Mouse (Mus musculus): ENCODE measurements at regions not wholly inside any gene's neighbourhood (a gene's known extent, or its start where the extent isn't known, plus 50 kb on each side); places are given as distances from the start of the nearest gene placed in this dataset.
A peak's percentile ranks its signal among the peaks of the same experiment; 100 is the strongest.

DNA sequence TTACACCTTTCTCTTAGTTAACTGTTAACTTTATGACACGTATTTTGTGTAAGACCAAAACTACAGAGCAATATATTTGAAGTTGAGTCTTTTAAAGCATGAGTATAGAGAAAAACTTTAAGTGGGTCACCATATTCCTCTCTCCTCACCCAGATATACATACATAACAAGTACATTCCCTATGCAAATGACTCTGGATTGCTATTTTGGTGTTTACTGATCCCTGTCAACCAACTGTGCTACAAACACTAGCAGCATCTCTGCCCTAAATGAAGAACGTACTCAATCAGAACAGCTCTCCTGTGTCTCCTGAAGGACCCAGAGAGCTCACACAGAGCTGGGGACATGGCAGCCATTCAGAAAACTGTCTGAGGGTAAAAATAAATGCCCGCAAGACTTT, 363.4 kb upstream of the Rack1 start:
- DNase-seq (ENCODE audit: low read depth, low spot score), result no peak

DNA sequence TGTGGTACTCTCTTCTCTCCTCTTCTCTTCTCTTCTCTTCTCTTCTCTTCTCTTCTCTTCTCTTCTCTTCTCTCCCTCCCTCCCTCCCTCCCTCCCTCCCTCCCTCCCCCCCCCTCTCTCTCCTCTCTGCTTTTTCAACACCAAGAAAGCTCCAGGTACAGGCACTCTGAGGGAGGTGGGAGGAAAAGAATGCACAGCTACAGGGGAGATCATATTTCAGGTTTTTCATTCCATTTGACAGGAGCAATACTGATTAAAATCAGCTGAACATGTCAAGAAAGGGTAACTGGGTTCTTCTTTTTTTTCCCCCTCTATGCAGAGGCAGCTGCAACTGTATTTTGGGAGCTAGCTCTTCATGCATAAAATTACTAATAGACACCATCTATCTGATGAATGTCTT, 368.8 kb upstream of the Rack1 start:
- DNase-seq (ENCODE audit: low read depth, low spot score), result no peak

DNA sequence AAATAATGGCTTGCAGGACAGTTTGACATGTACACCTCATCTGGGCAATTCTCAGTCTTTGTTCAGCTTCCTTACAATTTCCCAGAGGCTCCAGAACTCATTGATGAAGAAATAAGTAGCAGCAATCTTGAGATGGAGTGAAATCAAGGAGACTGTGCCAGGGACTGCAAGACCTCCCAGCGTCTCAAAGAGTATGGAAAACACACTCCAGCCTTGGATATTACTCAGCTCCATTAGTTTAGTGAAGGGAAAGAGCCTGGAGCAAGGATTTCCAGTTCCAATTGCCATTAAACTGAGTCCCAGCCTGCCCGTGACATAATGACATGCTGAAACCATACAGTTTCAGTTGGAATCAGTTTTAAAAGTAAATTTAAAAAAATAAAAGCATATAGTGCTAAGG, 372.7 kb upstream of the Rack1 start:
- no peak for DNase-seq (ENCODE audit: low read depth, low spot score)

DNA sequence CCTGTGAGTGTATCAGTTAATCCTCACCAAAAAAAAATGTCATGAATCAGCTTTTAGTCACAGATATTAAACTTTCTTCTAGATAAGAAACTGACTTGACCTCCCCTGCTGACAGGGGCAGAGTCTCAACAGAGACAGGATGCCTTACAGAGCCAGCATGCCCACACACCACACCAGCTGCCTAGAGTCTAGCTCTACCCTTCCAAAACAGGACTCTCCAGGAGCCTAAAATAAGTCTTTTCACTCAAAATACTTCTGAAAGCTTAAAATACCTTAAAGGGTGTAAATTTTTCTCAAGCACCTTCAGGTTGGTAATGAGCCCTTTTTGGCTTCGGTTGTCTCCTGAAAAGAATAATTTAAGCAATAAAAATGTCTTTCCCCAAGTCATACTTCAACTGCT, 373.7 kb upstream of the Rack1 start:
- DNase-seq (ENCODE audit: low read depth, low spot score), result no peak

DNA sequence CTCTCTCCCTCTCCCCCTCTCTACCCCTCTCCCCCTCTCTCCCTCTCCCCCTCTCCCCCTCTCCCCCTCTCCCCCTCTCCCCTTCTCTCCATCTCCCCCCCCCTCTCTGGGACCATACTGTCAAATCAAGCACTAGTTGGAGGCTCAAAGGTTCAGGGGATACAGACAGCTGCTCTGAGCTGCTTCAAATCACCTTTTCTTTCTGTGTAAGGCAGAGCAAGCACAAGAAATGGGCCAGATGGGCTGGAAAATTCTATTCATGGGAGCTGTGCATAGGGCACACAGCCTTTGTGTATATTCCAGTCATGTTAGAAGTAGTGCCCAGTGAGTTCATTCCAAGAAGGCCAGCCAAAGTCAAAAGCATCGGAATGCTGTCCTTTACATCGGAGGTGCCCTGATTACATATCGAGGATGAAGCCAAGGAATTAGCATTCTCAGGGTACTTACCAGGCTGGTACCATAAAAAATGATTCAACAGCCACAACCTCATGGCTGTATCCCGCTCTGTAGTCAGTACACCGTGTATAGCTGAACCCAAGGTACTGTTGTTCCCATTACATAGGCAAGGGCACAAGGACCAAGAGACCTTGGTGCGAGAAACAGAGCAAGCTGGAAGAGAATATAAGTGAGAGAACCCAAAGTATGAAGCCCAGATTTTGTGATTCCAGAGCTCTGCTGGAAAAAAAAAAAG, 381.9 kb upstream of the Rack1 start:
- no peak for DNase-seq (ENCODE audit: low read depth, low spot score)

DNA sequence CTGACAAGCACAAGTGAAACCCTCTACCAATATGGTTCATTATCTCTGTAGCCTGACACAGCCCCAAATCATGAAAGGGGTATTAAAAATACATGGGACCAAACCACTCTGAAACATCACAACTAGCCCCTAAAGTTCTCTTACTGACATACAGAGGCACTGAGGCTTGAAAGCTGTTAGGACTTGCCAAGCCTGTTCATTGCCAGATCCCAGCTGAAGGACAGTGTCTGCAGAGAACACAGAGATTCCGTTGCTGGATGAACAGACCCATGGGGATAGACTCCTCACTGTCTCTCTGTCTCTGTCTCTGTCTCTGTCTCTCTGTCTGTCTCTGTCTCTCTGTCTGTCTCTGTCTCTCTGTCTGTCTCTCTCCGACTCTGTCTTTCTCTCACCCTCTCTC, 382.5 kb upstream of the Rack1 start:
- no peak for DNase-seq (ENCODE audit: low read depth, low spot score)

DNA sequence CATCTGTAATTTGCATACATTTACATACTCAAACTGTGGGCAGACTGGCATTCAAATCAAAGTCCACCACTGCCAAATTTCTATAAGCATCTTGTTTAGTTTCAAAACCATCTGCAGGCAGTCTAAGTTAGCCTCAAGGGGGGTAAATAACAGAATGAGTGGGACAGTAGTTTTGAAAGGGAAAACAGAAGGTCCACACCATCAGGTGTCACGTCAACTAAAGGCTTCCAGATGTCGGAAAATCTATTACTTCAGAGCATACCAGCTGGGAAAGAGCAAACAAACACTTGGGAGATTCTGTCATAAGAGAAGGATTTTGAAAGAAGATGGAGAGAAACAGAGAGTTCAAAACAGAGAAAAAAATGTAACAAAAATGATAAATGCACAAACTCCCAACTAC, 402.1 kb upstream of the Rack1 start:
- no peak for DNase-seq (ENCODE audit: low read depth, low spot score)

DNA sequence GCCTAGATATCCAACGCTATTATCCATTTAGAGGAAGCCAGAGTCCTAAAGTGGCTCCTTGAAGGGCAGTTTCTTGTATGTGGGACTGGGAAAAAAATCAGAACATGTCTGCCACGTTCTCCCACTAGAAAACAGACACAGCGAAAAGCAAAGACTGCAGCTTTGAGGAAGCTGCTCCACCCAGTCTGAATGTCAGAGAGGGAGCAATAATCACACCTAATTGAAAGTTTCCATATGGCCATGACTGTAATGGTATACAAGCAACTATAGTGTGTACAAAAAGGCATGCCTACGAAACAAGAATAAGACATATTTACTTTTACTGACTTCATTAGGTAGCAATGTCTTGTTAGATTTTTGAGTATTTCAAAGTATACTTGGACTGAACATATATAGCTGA, 392.7 kb upstream of the Sgcd start:
- DNase-seq (ENCODE audit: low read depth, low spot score), result no peak

DNA sequence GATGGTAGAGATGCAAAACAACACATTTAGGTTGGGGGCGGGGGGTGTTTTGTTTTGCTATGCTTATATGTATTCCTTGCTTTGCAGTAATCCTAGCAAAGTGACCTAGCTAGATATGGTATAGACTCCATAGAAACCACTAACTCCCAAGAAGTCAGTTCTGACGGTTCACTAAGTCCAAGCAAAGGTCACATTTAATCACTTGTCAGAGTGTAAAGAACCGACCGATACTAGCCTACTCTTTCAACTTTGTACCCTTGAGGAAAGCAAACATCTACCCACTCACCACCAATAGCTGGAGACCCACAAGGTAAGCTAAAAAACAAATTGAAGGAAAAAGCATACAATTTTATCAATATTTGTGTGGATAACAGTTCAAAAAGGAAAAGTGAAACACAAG, 389.3 kb upstream of the Sgcd start:
- no peak for DNase-seq (ENCODE audit: low read depth, low spot score)

DNA sequence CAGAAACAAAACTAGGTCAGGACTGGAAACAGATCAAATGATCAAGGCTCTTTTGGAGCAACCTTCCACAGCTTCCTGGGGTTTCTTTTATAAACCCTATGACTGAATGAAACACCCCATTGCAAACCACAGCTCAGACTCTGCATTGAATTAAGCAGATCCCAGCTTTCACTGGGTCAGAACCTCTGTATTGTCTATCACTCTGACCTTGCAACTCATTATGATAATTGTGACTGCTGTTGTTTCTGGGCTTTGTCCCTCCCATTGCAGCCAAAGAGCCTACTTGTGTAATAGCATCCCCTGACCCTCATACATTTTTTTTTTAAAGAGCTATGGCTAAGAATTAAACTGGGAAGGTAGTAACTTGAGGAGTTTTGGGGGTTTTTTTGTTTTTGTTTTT, 388.5 kb upstream of the Sgcd start:
- DNase-seq (ENCODE audit: low read depth, low spot score), result no peak

DNA sequence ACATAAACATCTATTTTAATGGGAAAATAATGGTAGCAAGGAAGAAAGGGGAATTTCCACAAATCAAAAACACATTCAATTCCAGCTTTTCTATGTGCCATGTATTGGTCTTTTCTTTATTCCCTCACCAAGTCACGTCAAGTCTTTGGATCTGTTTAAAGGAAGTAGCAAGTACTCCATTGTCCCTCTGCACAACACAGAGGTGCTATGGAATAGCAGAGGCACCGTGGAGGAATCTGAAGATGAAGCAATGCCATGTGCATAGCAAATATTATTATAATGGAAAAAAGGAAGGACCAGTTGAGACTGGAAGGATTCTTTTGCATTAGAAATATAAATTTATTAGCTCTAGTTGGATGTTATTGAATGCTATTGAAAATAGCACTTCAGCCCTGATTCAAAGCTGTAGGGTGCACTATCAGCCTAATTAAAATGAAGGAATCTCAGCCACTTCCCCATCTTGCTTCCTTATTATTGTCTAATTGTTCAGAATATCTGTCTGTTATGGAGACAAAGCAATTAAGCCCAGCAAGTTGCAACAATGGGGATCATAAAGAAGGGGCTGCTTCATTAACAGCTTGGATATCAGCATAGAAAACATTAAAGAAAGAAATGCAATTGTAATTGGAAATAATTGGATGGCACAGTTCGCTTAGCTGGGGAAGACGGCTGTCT, 362.7 kb upstream of the Sgcd start:
- no peak for DNase-seq (ENCODE audit: low read depth, low spot score)

DNA sequence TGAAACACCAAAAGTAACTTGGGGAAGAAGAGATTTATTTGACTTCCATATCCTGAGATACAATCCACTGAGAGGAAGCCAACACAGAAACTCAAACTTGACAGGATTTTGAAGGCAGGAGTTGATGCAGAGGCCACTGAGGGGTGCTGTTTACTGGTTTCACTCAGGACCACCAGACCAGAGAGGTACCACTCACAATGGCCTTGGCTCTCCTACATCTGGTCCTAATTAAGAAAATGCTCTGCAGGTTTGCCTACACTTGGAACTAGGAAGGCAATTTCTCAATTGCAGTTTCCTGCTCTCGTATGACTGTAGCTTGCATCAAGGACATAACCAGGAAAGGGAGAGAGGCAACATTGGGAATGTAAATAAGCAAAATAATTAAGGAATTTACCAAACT, 325.7 kb upstream of the Sgcd start:
- no peak for DNase-seq (ENCODE audit: low read depth, low spot score)

DNA sequence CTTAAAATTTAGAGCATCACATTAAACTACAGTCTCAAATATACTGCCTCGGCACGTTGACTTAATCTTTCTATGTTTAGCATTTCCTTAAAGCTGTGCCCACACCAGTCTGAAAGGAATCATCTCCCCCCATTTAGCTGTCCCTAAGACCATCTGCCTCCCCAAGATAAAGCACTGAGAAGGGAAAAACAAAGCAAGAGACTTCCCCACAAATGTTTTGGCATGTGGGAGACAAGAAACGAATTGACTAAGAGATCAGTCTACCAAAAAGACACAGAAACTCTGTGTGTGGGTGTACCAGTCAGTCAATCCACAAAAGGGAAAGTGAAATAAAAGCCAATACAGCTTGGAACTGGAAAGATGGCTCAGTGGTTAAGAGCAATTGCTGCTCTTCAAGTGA, 306.6 kb upstream of the Sgcd start:
- no peak for DNase-seq (ENCODE audit: low read depth, low spot score)

DNA sequence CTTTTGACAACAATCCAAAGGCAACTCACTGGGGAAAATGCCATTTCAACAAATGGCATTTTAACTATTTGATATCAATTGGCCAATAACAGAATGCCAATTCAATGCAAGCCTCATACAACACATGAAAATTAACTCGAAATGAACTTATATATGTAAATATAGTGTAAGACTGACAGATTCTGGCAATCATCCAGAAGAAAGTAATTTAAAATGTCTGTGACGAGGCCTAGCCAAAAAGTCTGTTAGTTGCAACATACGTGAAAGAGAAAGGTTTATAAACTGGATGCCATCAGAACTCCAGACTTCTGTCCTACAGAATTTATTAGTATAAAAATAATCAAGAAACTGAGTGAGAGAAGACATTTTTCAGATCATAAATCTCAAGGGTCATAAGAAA, 273.7 kb upstream of the Sgcd start:
- no peak for DNase-seq (ENCODE audit: low read depth, low spot score)

DNA sequence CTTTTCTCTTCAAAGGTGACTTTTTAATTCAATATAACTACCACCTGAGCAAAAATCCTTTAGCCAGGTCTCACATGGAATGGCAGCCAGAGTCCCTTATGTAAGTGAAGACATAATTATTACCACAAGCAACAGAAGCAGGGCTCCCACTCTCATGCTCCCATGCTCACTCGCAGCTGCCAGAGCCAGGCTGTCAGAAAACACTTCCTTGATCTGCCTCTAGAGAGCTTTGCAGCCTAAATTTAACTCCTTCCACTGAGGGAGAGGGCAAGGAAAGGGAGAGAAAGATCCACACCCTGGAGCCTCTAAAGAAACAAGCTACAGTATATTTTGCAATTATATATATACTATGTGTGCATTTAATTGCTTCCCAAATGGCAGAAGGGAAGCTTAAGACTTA, 272.3 kb upstream of the Sgcd start:
- no peak for DNase-seq (ENCODE audit: low read depth, low spot score)

DNA sequence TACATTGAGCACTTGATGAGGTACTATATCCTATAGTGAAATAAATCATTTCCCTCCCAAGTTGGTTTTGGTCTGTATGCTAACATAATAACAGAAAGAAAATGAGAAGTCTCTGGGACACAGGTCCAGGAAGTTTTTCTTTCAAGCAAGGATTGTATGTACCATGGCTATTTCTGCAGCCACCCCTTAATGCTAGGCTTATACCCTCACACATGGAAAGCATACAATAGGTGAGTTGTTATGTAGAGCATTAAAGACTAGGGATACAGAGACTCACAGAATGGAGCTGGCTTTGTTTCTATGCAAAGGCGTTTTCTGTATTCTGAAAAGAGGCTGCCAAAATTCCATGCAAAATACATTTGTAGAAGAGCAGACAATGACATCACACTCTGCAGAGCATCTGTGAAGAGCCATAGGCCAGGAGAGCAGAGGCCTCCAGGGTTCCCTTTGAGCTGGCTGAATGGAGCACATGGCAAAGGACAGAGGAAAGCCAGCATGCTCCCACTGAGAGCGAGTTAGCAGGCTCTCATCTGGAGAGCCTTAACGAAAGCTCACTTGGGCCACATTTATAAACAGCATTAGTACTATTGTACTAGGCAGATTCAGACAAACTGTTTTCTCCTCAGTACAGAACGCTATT, 262.0 kb upstream of the Sgcd start:
- DNase-seq (ENCODE audit: low read depth, low spot score), result no peak

DNA sequence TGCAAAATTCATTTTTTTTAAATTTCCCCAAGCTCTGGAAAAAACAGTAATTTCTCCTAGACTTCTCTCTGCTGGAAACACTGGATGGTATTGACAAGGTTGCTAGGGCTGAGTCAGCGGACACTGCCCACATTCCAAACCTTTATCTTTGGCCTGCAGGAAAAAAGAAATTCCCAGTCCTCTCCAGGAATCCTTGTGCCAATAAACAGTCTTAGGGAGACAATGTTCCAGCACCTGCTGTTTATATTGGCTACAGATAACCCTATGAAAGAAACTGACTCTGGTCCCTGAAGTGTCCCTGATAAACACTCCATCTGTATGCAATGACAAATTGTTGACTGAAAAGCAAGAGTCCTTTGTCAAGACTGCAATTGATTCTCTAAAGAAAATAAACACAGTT, 260.5 kb upstream of the Sgcd start:
- DNase-seq (ENCODE audit: low read depth, low spot score), result no peak

DNA sequence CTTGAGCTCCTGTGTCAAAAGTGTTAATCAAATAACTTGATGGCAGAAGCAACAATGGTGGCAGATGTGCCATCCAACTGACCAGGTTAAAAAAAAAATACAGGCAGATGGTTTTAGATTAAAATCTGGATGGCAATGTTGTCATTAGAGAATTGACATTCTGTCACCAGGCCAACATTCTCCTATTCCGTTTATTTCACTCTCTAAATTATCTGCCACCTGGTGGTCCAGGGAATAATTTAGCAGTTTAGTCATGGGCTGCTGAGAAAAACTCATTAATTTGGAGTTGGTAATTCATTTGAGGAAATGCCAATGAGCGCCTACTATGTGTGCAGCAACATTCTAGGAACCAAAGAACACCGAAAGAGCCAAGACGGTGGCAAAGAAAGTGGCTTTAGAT, 232.4 kb upstream of the Sgcd start:
- no peak for DNase-seq (ENCODE audit: low read depth, low spot score)

DNA sequence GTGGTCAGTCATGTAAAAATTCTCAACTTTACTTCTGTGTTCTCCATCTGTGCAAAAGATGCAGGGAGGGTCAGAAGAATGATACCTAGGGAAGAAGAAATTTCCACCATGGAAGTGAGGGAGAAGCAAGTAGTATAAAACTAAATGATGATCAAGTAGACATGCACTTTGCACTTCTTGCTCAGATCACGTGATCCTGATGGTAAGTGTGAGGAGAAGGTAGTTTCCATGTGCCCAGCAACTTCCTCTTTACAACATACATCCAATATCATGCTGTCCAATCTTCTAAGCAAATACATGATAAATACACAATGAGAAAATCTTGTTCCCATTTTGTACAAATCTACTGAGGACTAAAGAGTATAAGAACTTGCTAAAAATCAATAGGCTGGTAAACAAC, 230.4 kb upstream of the Sgcd start:
- DNase-seq (ENCODE audit: low read depth, low spot score), result no peak

DNA sequence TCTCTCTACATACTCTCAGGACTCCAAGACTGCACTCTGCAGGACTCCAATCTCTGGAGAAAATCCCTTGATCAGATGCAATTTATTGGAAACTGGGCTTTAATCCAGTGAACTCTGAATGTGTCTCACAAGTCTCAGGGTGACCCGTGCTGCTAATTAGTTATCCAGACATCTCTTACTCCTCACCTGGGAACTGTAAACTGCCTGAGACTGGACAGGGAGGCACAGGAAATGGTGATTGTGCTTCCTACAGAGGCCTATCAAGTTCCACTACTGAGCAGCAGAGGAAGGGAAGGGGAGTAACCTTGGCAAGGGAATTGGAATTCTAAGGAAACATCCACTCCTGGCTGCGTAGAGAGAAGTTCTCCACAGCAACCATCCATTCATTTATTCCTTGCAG, 228.0 kb upstream of the Sgcd start:
- no peak for DNase-seq (ENCODE audit: low read depth, low spot score)

DNA sequence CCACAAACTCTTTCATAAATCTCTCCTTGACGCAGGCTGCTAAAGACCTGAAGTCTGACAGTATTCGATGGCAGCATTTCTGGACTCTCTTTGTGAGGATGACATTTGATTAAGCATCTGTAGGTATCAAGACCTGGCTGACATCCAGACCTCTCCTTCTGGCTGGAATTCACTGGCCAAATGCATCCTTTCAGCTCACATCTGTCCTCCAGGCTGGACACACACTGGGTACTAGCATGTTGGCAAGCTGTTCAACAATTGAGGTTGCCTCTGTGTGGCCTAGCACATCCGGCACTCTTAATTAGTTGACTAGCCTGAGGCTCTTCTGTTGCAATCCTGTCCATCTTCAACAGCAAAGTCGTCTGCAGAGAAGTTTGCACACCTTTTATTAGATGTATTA, 197.8 kb upstream of the Sgcd start:
- peak; percentile 9 for DNase-seq (ENCODE audit: low read depth, low spot score)

DNA sequence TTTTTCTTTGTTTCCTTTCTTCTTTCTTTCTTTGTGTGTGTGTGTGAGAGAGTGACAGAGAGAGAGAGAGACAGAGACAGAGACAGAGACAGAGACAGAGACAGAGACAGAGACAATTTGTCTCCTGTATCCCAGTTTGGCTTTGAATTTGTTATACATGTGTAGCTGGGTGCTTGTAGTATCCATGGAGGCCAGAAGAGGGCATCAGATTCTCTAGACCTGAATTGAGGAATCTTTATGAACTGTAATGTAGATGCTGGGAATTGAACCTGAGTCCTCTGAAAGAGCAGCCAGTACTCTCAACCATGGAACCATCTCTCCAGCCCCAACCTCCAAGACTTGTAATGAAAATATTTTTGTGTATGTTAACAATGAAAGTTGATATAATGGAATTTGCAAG, 190.2 kb upstream of the Sgcd start:
- peak; percentile 15 for DNase-seq (ENCODE audit: low read depth, low spot score)

DNA sequence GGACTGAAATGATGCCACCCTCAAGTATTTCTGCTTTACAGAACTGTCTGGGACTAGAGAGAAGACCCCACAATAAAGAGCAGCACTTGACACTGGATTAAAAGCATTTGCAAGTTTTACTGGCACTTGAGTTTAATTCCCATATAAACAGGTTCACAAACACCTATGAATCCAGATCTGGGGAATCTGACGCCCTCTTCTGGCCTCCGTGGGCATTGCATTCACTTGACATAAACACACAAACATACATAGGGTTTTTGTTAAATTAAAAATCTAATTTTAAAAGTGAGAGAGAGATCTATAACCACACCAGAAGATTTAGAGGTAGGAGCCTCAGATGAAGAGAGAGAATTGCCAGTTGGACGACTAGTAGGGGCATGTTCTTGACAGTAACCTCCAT, 189.4 kb upstream of the Sgcd start:
- no peak for DNase-seq (ENCODE audit: low read depth, low spot score)

All from 3T3-L1 (cell line).